Mouse (Mus musculus): ENCODE measurements around the gene Apol6.

DNA sequence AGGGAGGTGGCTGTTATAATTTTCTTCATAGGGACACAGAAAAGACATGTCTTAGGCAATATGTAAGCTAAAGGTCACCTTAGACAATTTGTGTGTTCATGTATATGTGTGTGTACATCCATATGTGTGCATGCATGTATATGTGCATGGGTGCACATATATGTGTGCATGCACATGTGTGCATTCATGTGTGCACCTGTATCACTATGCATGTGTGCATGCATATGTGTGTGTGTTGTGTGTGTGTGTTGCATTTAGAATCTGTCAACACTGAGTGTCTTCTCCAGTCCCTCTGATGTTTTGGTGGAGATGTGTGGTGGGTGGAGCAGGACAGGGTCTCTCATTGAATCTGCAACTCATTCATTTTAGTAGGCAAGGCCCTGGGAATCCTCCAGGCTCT lies 18.2 kb downstream of the Apol6 start:
- no peak for TF ChIP-seq CTCF (IDR thresholded peaks at IDR 0.05; ENCODE audit: extremely low read depth, insufficient read depth, low read length)
- no peak for TF ChIP-seq POLR2A (IDR thresholded peaks at IDR 0.05; ENCODE audit: extremely low read depth, insufficient read depth, low read length)

All from cortical plate, adult 2 months (tissue).